Mouse (Mus musculus) heart, adult 2 months (tissue): Measurements from ENCODE around the gene 4632433K11Rik.

Experiments
- CTCF ChIP-seq: fragments of 200-600 bp; IDR thresholded peaks from 2 replicates; pipeline ENCODE4 v1.8.1; 2022; ENCODE audit warnings: antibody characterized with exemption, mild to moderate bottlenecking, moderate library complexity
- POLR2A ChIP-seq: fragments of 200-500 bp; IDR thresholded peaks from 2 replicates; pipeline ENCODE4 v1.6.1; 2011; ENCODE audit warnings: mild to moderate bottlenecking, low read depth, low read length, control low read depth; ENCODE audit not compliant: insufficient read depth

DNA sequence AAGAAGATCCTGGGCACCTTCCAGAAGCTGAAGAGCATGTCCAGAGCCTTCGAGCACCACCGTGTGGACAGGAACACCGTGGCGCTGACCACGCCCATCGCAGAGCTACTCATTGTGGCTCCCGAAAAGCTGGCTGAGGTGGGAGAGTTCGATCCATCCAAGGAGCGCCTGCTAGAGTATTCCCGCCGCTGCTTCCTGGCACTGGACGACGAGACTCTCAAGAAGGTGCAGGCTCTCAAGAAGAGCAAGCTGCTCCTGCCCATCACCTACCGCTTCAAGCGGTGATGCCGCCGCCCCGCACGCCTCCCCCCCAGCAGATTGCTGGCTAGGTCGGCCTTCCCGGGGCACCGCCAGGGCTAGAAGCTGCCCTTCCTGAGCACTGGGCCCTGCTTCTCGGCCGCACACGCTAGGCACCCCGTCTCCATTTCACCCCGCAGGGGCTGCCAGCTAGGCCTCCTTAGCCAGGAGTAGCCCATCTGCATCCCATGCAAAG is 26.4 kb downstream of the 4632433K11Rik start:
- TF ChIP-seq CTCF (peak; percentile 82), POLR2A (no peak)
